Mouse (Mus musculus): ENCODE data around the gene H2-M5.

The H2-M5 gene

GRCm38 (mm10) chr17:36947051-36947819, 42.1 kb downstream of the H2-M5 start:
- DNase-seq: peak in 1 of 2 experiments; percentile 39

- DNase-seq: peak in 1 of 2 experiments; percentile 21
These were observed 45.1 kb downstream of the H2-M5 start for GRCm38 (mm10) chr17:36944121-36944775.

GRCm38 (mm10) chr17:36943691-36944090, 45.6 kb downstream of the H2-M5 start:
- no peak for DNase-seq

GRCm38 (mm10) chr17:36942791-36943471, 46.4 kb downstream of the H2-M5 start, which contains the start of gene Rnf39:
Rnf39 (plus strand) TSS chr17:36942918.
- DNase-seq: peak; percentile 79 to 81

- DNase-seq: peak; percentile 89 to 90
These were observed 46.9 kb downstream of the H2-M5 start for GRCm38 (mm10) chr17:36942391-36942790.

- no peak for DNase-seq
These were observed 51.3 kb downstream of the H2-M5 start for GRCm38 (mm10) chr17:36938056-36938455.

Data from lung, adult 18-20 months (tissue).